23 mouse cellular contexts compared by ENCODE assay signal in the genomic region with DNA sequence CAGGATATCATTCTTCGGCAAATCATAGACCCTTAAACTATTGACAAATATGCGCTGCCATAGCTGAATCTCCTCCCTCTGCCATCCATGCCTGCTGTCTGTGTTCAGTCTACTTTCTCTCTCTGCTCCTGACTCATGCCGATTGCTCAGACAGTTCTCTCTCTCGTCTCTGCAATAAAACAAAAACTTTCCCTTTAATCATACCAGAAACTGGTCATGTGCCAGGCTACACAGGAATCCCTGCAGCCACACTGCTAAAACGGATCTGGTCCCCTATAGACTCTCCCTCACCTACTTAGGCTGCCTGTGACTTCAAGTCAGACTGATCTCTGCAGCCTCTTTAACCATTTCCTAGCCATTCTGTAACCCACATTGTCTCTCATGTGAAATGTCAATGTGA. TPM values are rescaled to one million over a fixed set of nuclear protein-coding genes. Genes with fewer than 3 reads are reported as not detected.
"Had no signal": no experiment of that assay in that cellular context is flagged by ENCODE, and none has a peak within 500 bp of the region (broad histone marks: within the 10 kb centered on the region; RNA-seq: fewer than 3 reads in every experiment).

No protein-coding gene starts in this region.

- H3K27ac ChIP-seq: kidney, postnatal 0 days; layer of hippocampus, adult 2 months; left cerebral cortex, adult 2 months; liver, embryonic 13.5 days; midbrain, embryonic 12.5 days; midbrain, embryonic 15.5 days; neural tube, embryonic 12.5 days; neural tube, embryonic 15.5 days; stomach, postnatal 0 days had no signal

- H3K9ac ChIP-seq: liver, embryonic 13.5 days; midbrain, embryonic 12.5 days; midbrain, embryonic 15.5 days; neural tube, embryonic 12.5 days; neural tube, embryonic 15.5 days had no signal

- DNase-seq: kidney, postnatal 25 days; layer of hippocampus, adult 9-11 months; layer of hippocampus, postnatal 36 days; liver, embryonic 13.5 days; lung, adult 2 months; lung, postnatal 14 days; lung, postnatal 4 days; right cerebral cortex, adult 18-20 months; right cerebral cortex, postnatal 14 days; right cerebral cortex, postnatal 4 days; thymus, adult 2 months; thymus, postnatal 14 days; thymus, postnatal 4 days had no signal

- H3K4me1 ChIP-seq: liver, embryonic 13.5 days; midbrain, embryonic 12.5 days; midbrain, embryonic 15.5 days; neural tube, embryonic 12.5 days; neural tube, embryonic 15.5 days had no signal

- H3K27me3 ChIP-seq: midbrain, embryonic 15.5 days; neural tube, embryonic 12.5 days had no signal

- H3K36me3 ChIP-seq: liver, embryonic 13.5 days; midbrain, embryonic 12.5 days; midbrain, embryonic 15.5 days; neural tube, embryonic 12.5 days; neural tube, embryonic 15.5 days had no signal

- H3K9me3 ChIP-seq: liver, embryonic 13.5 days; neural tube, embryonic 12.5 days; neural tube, embryonic 15.5 days had no signal

- H3K4me3 ChIP-seq: layer of hippocampus, adult 2 months; left cerebral cortex, adult 2 months; liver, embryonic 13.5 days; midbrain, embryonic 12.5 days; midbrain, embryonic 15.5 days; neural tube, embryonic 12.5 days; neural tube, embryonic 15.5 days had no signal

RNA-seq across cellular contexts. Expression of gene Cyp4f14, which starts 44.4 kb away (rescaled TPM):
- total RNA-seq: megakaryocyte progenitor cell, adult 5-6 weeks; megakaryocyte-erythroid progenitor cell, adult 5-6 weeks had no signal
